Mouse (Mus musculus): ENCODE data around the gene Ntn1.

Gene Ntn1

DNA sequence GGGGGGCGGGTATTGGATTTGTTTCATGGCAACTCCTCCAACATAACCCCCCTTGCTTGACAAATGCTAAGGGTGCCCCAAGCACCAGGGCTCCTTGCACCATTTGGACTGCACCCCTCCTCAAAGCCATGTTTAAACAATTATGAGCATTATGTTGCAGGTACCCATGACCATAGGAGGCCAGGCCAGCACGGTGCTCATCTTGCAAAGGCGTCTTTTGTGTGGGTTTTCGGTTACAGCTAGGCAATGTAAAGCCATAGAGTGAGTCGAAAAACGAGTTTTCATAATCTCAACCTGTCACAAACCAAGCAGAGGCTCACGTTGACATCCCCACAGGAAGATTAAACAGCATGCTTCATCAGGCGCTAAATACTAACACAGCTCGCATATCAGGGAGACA is 19.3 kb downstream of the Ntn1 start:
- no peak for DNase-seq

DNA sequence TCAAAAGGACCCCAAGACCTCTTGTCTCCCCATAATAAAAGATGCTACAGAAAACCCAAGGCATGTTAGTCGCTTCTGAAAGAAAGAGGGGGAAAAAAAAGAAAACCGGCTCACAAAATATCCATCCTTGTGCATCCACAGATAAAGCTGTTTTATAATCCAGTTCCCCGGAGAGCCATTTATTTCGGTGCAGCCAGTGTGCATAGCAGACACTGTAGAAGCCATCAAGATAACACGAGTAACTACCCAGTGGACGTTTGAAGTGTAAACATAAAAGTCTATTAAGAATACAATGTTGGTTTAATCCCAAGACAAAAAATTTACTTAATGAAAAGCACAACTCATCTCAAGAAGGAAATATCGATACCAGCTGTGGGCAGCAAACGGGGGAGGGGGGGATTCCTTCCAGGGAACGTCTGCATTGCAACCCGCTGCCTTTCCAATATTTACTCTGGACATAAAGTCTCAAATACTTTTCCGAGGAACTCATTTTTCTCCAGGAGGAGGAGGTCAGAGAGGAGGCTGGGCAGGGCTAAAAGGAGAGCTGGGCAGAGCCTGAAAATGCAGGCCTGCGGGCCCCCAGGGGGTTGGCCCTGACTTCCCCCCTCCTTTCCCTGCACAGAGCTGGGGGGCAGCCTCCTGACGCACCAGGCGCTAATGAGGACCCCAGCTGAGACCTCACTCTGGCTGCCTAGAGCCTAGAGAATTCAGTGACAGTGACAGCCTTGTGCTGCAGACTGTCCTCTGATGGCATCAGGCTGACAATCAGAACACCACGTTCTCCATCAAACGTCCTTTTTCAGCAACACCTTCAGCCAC is 21.5 kb downstream of the Ntn1 start:
- DNase-seq: no peak

DNA sequence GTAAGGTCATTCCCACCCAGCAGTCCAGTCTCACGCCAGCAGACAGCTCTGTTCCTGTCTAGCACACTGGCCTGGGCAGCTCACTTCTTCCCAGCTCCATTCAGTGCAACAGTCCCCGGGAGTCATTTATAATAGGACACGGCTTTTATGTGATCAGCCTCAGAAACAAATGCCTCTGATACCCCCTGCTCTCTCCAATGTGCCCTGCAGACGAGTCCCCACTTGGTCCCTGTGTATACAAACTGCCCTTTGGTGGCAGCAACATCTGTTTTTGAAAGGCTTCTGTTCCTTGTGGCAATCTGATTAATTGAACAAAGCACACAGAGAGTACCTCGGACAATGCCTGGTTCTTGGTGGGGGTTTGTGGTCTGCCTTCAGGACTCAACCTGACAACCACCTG is 22.2 kb downstream of the Ntn1 start:
- DNase-seq: no peak

DNA sequence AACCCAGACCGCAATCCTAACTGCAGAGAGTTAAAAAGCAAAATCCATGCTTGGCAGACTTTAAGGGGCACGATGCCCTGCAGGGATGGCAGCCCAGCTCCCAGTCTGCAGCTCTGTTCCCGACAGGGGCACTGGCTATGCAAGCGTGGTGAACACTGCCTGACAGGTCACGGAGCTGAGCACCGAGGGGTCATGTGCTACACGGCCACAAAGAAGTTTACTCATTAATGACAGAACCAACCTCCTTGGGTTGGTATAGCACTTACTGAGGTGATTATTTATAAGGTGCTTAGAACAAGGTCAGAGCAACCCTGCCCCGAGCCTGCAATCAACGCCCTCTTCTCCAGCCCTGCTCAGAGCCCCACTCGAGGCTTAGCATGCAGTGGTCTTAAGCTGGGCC is 27.5 kb downstream of the Ntn1 start:
- DNase-seq: no peak

DNA sequence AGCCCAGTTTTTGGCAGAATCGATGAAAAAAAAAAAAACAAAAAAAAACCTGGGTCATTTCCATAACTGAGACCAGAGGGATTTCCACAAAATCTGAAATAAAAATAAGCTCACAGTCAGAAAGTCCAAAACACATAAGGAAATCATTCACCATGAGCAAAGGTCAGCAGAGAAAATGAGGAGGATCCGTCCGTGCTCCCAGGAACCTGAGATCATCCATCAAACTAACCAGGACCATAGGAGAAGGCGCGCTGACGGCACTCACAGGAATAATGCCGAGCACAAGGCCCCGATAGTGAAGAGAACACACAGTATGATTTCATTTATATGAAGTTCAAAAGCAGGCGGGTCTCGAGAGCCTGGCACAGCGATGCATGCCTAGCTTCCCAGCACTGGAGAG is 29.0 kb downstream of the Ntn1 start:
- no peak for DNase-seq

DNA sequence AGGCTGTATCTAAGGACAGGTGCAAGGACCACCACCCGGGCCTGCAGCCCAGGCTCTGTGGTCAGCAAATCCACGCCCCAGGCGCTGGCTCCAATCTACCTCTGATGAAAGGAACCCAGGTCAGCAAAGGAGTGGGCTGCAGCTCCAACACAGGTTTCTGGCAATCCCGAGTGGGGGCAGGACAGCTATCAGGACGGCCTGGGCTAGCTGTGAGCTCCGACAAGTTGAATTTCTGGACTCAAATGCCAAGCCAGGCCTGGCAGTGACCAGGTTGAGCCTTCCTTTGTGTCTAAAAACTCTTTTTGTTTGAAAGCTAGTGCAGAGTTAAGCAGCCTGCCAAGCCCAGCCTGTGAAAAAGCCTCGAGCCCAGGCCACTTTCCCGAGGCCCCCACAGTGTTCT is 43.7 kb downstream of the Ntn1 start:
- no peak for DNase-seq

DNA sequence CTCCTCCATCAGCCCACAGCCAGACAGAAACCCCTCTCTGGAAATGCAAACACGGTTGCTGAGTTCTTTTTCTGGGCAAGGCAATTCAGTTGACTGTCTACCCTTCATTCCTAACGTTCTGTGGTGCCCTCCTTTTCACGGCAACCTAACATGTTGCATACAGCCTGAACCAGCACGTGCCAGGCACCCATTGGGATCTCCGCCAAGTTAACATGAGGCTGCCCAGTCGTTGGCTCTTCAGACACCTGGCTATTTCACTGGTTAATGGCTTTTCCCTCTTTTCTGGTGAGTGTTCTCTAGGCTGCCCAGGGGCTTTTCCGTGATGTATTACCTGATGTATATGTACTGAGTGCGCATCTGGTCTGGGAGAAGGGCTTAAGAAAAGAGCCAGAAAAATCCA is 45.1 kb downstream of the Ntn1 start:
- DNase-seq: peak; percentile 38 to 66

DNA sequence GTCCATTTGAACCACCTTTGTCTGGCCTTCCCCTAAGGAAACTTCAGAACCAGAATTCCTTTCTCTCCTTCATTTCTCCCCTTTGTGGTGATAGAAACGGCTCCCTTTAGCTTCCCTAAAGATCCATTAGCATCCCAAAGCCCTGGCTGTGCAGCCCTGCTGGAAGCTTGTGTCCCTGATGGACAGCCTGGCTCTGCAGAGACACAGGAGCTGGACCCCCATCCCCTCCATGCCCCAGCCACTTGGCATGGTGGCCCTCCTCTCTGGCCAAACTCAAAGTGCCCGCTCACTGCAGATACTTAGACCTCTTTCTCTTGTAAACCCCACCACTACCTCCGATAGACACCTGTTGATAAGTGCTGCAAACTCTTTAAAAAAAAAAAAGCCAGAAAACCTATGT is 45.8 kb downstream of the Ntn1 start:
- DNase-seq: no peak

DNA sequence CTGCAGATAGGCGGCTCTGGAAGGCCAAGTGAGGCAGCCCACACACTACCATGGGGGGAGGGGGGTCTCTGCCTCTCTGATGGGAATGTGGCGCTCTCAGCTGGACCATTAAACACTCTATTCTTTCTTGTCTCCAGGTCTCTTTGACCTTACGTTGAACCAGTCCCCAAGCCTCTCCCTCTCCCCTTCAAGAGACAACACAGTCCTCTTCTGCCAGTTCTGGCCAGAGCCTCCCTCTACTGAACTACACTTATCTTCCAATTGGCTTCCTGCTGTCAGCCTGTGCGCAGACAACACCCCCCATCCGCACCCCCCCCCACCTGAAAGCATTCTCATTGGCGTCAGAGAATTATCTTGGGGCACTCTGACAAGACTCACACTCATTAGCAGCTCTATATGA is 48.4 kb downstream of the Ntn1 start:
- DNase-seq: no peak

DNA sequence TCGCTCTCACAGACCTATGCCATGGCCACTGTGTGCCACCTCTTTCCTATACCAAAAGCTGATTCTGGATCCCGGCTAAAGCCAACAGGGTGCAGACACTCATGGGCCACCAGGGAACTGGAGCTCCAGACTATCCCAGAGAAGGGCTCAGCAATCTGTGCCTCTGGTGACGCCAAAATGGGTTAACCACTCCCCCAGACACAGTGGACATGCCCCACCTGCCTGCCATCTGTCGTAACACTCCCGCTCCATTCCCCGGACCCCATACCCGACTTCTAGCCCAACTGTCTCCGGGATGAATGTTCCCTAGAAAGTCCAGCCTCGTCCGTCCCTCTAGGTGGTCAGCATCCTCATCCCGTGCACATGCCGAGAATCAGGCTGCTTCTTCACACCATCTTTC is 51.8 kb downstream of the Ntn1 start:
- no peak for DNase-seq

DNA sequence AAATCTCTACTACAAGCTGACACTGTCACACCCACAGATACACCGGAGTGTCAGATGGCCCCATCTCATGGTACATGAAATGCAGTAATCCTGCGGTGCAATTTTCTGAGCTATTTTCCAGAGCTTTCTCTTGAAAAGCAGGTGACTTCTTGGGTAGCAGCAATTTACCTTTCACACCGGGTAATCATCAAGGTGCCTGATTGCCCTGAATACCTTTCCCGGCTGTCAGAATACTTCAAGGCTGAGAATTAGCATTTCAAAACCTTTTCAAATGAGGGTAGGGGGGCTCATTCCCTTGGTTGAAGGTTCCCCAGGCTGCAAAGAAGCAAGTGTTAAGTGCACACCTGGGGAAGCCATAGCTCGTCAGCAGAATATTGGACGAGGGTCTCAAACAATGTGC is 52.5 kb downstream of the Ntn1 start:
- DNase-seq: no peak

DNA sequence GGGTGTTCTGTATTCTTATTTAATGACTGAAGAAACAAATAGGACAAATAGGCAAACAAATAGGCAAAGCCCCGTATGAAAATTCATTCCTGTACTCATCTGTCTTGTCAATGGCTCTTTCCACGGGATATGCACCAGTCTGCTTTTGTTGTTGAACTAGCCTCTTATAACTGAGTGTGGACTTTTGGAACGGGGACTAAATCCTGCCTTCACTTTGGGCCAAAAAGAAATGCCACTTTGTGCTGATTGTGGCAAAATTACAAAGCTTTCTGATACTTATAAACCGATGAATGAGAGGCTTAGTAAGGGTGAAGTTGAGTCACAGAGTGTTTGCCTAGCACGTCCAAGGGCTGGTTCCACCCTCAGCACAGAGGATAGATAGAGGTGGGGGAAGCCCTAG is 53.1 kb downstream of the Ntn1 start:
- DNase-seq: no peak

DNA sequence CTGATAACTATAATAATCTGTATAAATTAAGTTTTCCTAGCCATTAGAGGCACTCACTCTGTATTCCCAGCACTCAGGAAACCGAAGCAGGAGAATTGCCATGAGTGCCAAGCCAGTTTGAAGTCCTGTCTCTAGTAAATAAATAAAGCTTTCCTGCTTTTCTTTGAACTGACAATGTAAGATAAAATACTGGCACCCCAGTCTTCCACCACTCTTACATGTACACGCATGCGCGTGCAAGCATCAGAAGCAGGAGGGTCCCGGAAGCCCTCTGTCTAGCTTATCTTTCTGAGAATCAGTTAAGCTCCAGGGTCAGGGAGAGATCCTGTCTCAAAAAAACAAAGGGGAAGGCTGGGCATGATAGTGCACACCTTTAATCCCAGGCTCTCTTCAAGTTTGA is 54.5 kb downstream of the Ntn1 start:
- no peak for DNase-seq

DNA sequence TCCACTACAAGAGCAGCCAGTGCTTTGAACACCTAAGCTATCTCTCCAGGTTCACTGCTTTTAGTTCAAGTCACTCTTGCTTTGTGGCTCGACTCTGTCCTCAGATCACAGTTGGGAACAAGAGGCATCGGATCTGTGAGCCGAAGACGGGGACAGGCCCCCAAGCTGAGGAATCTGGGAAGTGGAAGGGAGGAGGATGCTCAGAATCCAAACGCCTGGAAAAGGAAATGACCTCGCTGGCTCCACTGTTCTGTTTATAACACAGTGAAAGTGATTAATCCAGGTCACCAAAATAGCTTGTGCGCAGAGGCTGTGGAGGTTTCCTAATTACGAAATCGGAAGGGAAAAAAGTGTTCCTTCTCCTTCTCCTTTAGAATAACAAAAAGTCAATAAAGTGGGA is 56.4 kb downstream of the Ntn1 start:
- no peak for DNase-seq

DNA sequence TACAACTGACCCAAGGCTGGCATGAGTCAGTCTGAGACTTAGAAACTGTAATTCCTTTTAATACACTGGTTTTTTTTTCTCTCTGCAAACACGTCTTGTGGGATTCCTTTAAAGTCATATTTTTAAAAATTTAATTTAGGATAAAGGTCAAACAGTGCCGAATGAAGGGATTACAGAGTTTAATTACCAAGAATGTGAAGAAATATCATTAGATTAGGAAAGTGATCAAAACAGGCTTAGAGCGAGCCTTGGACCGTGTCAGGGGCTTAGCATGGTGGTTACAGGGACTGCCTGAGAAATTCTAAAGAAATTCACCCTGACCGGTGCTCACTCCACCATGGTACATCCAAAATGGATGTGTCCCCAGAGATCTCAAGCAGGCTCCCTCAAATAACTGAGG is 57.9 kb downstream of the Ntn1 start:
- DNase-seq: no peak

DNA sequence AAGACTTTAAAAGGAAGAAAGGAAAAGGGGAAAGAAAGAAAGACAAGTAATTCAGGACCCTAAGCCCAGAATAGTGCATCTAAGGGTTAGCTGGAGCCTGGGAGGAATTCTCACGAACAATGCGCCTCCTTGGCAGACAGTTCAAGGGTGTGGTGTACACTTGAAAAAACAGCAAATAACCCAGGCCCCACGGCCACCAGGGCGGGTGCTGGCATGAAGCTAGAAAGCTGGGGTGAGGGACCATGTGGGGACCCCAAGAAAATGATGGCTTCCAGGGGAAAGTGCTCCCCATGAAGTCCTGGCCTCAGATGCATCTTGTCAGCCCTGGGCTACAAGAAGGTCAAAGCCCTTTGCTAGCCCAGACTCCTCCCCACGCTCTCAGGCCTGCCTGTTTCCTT is 58.6 kb downstream of the Ntn1 start:
- no peak for DNase-seq

DNA sequence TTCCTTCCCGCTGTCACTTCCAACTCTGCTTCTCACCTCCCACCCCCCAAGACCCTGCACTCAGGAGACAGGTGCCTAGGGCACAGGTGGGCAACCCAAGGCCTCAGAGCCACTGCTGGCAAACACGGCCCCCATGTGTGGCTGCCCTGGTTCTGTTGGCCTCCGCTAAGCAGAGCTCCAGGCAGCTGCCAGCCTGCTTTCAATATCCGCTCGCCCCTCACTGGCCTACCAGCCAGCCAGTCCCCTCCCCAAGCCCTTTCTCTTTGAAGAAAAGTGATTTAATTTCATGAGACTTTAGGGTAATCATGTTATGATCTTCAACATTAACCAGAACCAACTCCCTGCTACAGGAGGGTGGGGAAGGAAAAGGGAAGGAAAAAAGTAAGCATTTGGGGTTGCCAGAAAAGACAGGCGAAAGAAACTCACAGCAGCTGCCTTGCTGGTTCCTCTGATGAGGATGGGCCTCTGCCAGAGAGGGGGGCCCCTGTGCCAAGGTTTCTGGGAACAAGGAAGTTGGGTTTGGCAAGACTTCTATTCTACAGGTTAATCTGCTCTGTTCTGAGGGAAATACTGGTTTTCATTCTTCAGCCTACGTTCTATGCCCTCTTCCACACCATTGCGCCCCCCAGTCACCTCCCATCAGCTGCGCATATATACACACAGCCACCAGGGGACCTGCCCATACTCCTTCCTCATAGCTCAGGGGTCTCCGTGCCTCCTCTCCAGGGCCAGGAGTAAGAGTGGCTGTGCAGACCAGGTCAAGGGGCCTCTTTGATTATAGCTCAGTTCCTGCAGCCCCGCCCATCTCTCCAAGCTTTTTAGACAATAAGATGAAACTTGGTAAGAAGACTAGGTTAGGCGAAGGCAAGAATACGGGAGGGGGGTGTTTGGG is 59.3 kb downstream of the Ntn1 start:
- peak in 1 of 2 experiments; percentile 53 for DNase-seq

DNA sequence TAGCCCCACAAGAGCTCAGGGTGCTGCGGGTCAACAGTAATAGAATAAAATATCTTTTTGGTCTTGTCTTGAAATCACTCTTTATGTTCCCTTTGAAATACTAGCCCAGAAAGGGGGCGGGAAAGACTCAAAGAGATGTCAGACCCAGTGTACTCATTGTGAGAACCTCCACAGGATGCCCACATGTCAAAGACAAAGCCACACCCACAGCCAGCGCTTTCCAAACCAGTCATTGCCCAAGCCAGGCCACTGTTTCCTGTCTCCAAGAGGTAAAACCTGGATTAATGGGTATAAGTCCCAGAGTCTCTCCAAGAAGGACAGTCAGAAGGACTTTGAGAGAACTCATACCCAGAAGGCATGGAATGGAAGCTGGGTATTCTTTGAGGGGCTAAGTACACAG is 60.3 kb downstream of the Ntn1 start:
- DNase-seq: no peak

DNA sequence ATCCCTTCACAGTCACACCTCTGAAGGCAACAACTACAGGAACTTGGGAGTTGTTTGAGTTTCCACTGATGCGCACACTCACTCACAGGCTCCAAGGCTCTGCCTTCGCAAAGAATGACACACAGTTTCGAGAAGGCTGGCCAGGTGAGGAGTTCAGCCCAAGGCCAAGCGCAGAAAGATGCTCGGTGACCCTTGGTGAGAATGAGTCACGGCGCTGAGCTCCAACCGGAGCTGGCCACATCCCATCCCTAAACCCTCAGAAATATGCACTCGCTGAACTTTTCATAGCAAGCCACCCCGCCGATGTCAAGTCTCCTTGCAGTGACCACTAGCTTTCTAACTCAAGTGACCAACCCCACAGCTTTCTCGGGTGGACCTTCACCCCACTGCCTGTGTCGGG is 60.8 kb downstream of the Ntn1 start:
- no peak for DNase-seq

DNA sequence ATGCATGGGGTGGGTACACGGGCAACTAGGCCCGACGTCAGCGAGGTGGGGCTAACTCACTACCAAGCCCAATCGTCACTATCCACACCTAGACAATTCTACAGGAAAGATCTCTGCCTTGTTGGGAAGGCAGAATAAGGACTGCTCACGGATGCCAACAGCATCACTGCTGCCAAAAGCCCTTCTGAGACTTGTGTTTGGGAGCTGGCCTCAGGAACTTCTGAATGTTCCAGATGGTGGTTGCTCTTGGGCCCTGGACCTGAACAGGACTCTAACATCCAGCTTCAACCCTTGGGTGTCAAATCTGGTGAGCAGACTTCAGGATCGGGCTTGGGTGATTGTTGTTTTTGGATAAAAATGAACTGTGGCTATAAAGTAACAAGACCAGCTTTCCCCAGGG is 61.3 kb downstream of the Ntn1 start:
- no peak for DNase-seq

DNA sequence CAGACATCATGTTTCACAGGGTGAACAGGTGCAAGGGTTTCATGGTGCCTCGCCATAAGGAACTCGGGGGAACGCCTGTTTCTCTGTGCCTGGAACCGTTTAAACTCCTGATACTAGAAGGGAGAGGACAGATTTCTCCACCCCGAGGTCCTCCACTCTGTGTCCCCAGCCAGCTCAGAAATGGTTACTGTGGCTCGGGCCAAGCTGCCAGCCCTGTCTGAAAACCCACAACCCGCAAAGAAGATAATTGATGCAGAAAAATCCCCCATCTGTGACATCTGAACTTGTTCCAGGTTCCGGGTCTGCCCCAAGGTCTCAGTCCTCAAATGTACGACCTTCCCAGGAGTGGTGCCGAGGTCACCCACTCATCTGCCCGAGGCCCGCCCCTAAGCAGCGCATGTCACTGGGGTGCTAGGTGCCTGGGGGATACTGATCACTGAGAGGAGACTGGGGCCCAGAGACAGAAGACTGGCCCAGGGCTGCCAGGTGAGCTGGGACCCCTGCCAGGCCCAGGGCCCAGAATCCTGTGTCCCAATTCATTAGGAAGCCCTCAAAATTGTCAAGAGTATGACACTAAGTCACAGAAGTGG is 68.9 kb downstream of the Ntn1 start:
- peak; percentile 42 to 45 for DNase-seq

DNA sequence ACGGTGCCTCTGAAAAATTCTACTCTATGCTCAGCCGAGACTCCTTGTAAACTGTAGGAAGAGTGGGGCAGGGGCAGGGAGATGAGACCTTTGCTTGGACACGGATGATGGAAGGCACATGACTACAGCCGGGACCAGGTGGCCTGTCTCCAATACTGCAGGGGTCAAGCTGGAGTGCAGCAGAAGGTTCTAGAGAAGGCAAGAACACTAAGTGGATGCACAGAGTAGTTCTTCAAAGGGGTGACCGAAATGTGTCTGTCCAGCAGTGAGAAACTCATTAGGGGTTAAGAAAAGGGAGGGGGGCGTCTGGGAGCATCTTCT is 69.5 kb downstream of the Ntn1 start:
- DNase-seq: no peak

DNA sequence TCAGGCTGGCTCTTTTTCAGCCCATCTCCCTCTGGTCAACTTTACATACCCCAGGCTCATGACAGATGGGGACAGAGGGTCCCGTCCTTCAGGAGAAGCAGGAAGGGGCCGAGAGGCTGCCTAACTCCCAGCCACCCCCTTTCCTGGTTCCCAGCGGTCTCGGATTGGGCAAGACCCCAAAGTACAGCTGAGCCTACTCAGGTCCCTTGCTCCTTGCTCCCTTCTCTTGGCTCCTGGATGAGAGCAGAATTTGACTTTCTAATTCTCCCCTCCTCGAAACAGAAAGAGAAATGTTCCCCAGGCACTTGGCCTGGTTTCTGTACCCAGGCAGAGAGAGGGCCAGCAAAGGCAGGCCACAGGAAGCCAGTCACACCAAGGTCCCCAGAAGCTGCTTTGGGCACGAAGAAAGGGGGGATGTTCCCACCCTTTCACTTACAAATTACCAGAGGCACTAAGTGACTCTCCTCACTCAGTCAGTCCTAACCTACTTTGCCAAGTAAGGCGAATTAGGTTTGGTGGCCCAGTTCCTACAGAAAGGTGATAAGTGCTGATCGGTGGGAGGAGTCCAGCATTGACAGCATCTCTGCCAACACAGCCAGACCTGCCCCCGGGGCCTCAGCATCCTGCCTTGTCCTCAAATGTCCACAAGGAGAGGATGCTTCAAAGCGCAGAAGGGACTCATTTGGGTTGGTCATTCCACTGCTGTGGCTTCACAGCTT is 70.1 kb downstream of the Ntn1 start:
- DNase-seq: peak; percentile 34 to 58

Data from cerebellum, postnatal 25 days (tissue).